Mouse (Mus musculus): ENCODE results near the gene Pcdh15.

The Pcdh15 gene

GRCm38 (mm10) chr10:73384003-73384402 lies 284.9 kb downstream of the Pcdh15 start:
- DNase-seq, result no peak

- DNase-seq, result no peak
Observed at GRCm38 (mm10) chr10:73400426-73400825, 301.3 kb downstream of the Pcdh15 start.

- no peak for DNase-seq
Observed at GRCm38 (mm10) chr10:73425408-73425807, 326.3 kb downstream of the Pcdh15 start.

GRCm38 (mm10) chr10:73431345-73431744 lies 332.2 kb downstream of the Pcdh15 start:
- no peak for DNase-seq

GRCm38 (mm10) chr10:73484082-73484481 lies 384.9 kb downstream of the Pcdh15 start:
- DNase-seq, result no peak

GRCm38 (mm10) chr10:73491654-73492053 lies 392.5 kb downstream of the Pcdh15 start:
- DNase-seq, result no peak

GRCm38 (mm10) chr10:73514846-73515245 lies 415.7 kb downstream of the Pcdh15 start:
- DNase-seq, result no peak

GRCm38 (mm10) chr10:73515742-73516141 lies 416.6 kb downstream of the Pcdh15 start:
- DNase-seq, result no peak

- no peak for DNase-seq
Observed at GRCm38 (mm10) chr10:73519438-73519837, 420.3 kb downstream of the Pcdh15 start.

GRCm38 (mm10) chr10:73552831-73553230 lies 453.7 kb downstream of the Pcdh15 start:
- DNase-seq, result no peak

- DNase-seq, result no peak
Observed at GRCm38 (mm10) chr10:73564216-73564615, 465.1 kb downstream of the Pcdh15 start.

- DNase-seq, result no peak
Observed at GRCm38 (mm10) chr10:73574711-73575297, 475.7 kb downstream of the Pcdh15 start.

GRCm38 (mm10) chr10:73667501-73667900 lies 568.4 kb downstream of the Pcdh15 start:
- no peak for DNase-seq

- no peak for DNase-seq
Observed at GRCm38 (mm10) chr10:73700519-73701286, 601.6 kb downstream of the Pcdh15 start.

GRCm38 (mm10) chr10:73725566-73726240 lies 626.6 kb downstream of the Pcdh15 start:
- no peak for DNase-seq

GRCm38 (mm10) chr10:73733246-73733645 lies 634.1 kb downstream of the Pcdh15 start:
- DNase-seq, result no peak

- no peak for DNase-seq
Observed at GRCm38 (mm10) chr10:73749021-73749420, 649.9 kb downstream of the Pcdh15 start.

GRCm38 (mm10) chr10:73753876-73754275 lies 654.7 kb downstream of the Pcdh15 start:
- no peak for DNase-seq

GRCm38 (mm10) chr10:73782945-73783344 lies 683.8 kb downstream of the Pcdh15 start:
- peak; percentile 19 for DNase-seq

GRCm38 (mm10) chr10:73788163-73788562 lies 689.0 kb downstream of the Pcdh15 start:
- no peak for DNase-seq

GRCm38 (mm10) chr10:73805069-73805468 lies 705.9 kb downstream of the Pcdh15 start:
- no peak for DNase-seq

GRCm38 (mm10) chr10:73812311-73812710 lies 713.2 kb downstream of the Pcdh15 start:
- DNase-seq, result no peak

GRCm38 (mm10) chr10:73821657-73822583 lies 722.8 kb downstream of the Pcdh15 start:
- DNase-seq, result no peak
